Mouse (Mus musculus): ENCODE data around the gene 1700028K03Rik. TPM values are rescaled to one million over a fixed set of nuclear protein-coding genes. Genes with fewer than 3 reads are reported as not detected.

The 1700028K03Rik gene
- 0.12 TPM for polyA plus RNA-seq (2015; fragmentation: Illumina TruSeq; extraction: RNeasy Lipid Tissue Mini Kit (QIAGEN cat#74804); ENCODE audit: insufficient read depth, low replicate concordance)

DNA sequence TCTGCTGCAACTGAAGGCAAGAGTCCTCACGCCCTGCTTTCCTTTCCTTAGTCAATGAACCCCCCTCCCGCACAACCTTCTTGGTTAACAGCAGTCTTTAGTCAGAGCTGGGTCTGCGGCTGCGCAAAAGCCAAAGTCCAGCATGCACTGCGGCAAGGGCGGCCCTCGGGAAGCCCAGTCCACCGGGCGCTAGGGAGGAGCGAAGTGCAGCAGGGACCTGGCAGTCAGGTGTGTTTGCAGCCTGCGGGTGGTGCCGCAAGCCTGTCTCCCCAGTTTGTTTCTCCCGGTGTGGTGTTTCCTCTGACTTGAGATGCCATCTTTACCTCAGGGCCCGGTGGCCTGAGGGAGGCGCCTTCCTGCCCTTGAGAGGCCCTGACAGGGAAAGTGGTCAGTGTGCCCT, at the start of gene 1700028K03Rik:
1700028K03Rik (plus strand) TSS at position 129 of the 400 bp plus-strand sequence.

DNA sequence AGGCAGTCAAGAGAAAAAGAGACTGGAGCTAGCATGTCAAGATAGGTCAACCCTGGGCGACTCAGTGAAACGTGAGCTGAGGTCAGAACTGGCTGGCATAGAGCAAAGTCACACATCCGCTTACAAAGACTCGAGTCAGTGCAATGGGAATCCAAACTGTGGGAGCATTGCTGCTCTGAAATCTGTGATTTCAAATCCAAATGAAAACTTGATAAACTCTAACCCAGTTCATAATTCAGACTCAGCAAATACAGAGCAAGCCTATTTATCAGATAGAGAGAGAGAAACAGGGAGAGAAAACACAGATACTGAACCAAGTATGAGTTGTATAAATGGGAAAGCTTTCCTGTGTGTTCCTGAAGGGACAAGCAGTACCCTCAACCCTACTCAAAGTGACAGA, 27.2 kb upstream of the 1700028K03Rik start, which contains the start of gene Gm42669:
Gm42669 (plus strand) TSS at position 301 of the 400 bp plus-strand sequence.

DNA sequence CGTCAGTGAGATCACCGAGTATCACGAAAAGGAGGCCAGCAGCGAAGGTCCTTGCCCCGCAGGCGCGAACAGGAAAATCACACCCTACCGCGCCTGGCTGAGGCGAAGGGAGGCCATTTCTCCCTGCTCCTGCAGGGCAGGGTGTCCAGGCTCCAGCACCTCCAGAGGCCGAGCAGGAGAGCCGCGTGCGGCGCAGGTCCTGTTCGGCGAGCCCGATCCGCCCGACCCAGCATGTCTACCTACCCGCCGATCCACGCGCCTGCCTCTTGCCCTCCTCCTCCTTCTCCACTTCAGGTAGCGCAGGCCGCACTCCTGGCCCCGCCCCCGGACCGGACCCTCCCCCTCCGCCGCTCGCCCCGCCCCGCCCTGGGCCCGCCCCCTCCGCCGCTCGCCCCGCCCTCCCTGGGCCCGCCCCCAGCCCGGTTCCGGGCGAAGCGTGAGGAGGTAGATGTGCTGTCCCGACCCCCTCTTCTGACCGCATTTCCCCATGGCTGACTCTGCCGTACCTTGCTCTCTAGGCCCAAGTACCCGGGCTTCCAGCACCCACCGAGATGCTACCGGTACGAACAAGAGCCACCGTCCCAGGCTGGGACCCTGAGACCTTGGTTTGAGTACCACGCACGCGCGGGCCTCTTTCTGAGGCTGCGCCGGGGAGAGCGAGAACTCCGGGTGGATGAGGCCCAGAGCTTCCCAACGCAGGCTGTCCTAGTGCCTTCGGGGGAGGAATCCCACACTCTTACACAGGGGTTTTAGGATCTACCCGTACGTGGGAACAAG, 63.0 kb downstream of the 1700028K03Rik start, which contains the start of the genes Rpap2 and Glmn:
Rpap2 (plus strand) TSS at position 73 of the 777 bp plus-strand sequence.
Glmn (minus strand) TSS at position 588 of the 777 bp plus-strand sequence.

Other genes starting within 250 kb of the 1700028K03Rik start
- gene Tgfbr3, start 245.1 kb upstream of the 1700028K03Rik start, polyA plus RNA-seq (2015; fragmentation: Illumina TruSeq; extraction: RNeasy Lipid Tissue Mini Kit (QIAGEN cat#74804); ENCODE audit: insufficient read depth, low replicate concordance) = 26.6 TPM
- gene Brdt, start 203.6 kb upstream of the 1700028K03Rik start, polyA plus RNA-seq (2015; fragmentation: Illumina TruSeq; extraction: RNeasy Lipid Tissue Mini Kit (QIAGEN cat#74804); ENCODE audit: insufficient read depth, low replicate concordance) = 1.6 TPM
- 1.1 TPM for gene Ephx4, start 132.0 kb upstream of the 1700028K03Rik start, polyA plus RNA-seq (2015; fragmentation: Illumina TruSeq; extraction: RNeasy Lipid Tissue Mini Kit (QIAGEN cat#74804); ENCODE audit: insufficient read depth, low replicate concordance)
- not detected for gene Lpcat2b, start 103.2 kb upstream of the 1700028K03Rik start, polyA plus RNA-seq (2015; fragmentation: Illumina TruSeq; extraction: RNeasy Lipid Tissue Mini Kit (QIAGEN cat#74804); ENCODE audit: insufficient read depth, low replicate concordance)
- gene Btbd8, start 96.7 kb upstream of the 1700028K03Rik start, polyA plus RNA-seq (2015; fragmentation: Illumina TruSeq; extraction: RNeasy Lipid Tissue Mini Kit (QIAGEN cat#74804); ENCODE audit: insufficient read depth, low replicate concordance) = 9.1 TPM
- 0.23 TPM for gene Gm42669, start 27.1 kb upstream of the 1700028K03Rik start, polyA plus RNA-seq (2015; fragmentation: Illumina TruSeq; extraction: RNeasy Lipid Tissue Mini Kit (QIAGEN cat#74804); ENCODE audit: insufficient read depth, low replicate concordance)
- gene Rpap2, start 62.7 kb downstream of the 1700028K03Rik start, polyA plus RNA-seq (2015; fragmentation: Illumina TruSeq; extraction: RNeasy Lipid Tissue Mini Kit (QIAGEN cat#74804); ENCODE audit: insufficient read depth, low replicate concordance) = 22.7 TPM
- 26.7 TPM for gene Glmn, start 63.2 kb downstream of the 1700028K03Rik start, polyA plus RNA-seq (2015; fragmentation: Illumina TruSeq; extraction: RNeasy Lipid Tissue Mini Kit (QIAGEN cat#74804); ENCODE audit: insufficient read depth, low replicate concordance)
- 4.6 TPM for gene Gfi1, start 191.3 kb downstream of the 1700028K03Rik start, polyA plus RNA-seq (2015; fragmentation: Illumina TruSeq; extraction: RNeasy Lipid Tissue Mini Kit (QIAGEN cat#74804); ENCODE audit: insufficient read depth, low replicate concordance)

Measured in spleen, adult 10 weeks (tissue).